Mouse (Mus musculus) liver, embryonic 12.5 days (tissue): ENCODE measurements around the gene Egln2. TPM values are rescaled to one million over a fixed set of nuclear protein-coding genes. Genes with fewer than 3 reads are reported as not detected.

Source experiments
- ATAC-seq: fragments of 200-750 bp; cut with Nextera tagmentation; 2 replicates; pipeline ENCODE4 v1.8.0; 2017; ENCODE audit warnings: moderate number of reproducible peaks, mild to moderate bottlenecking, moderate library complexity
- H3K27ac ChIP-seq: fragments of 300-500 bp; sonication (generic); 2 replicates; pipeline ENCODE4 v1.5.1; 2016; ENCODE audit warnings: mild to moderate bottlenecking
- H3K27me3 ChIP-seq: fragments of 300-500 bp; sonication (generic); replicated peaks from 2 replicates; pipeline ENCODE4 v1.6.1; 2016; ENCODE audit warnings: mild to moderate bottlenecking, moderate library complexity
- H3K36me3 ChIP-seq: fragments of 300-500 bp; sonication (generic); 2 replicates; pipeline ENCODE4 v1.6.1; 2016; ENCODE audit warnings: mild to moderate bottlenecking, moderate library complexity
- H3K4me1 ChIP-seq: fragments of 300-500 bp; sonication (generic); 2 replicates; pipeline ENCODE4 v1.6.1; 2016
- H3K4me2 ChIP-seq: fragments of 300-500 bp; sonication (generic); 2 replicates; pipeline ENCODE4 v1.6.1; 2016; ENCODE audit warnings: mild to moderate bottlenecking, moderate library complexity
- H3K4me3 ChIP-seq: fragments of 300-500 bp; sonication (generic); 2 replicates; pipeline ENCODE4 v1.5.1; 2016; ENCODE audit warnings: mild to moderate bottlenecking, moderate library complexity
- H3K9ac ChIP-seq: fragments of 300-500 bp; sonication (generic); 2 replicates; pipeline ENCODE4 v1.6.1; 2016; ENCODE audit warnings: mild to moderate bottlenecking, moderate library complexity
- H3K9me3 ChIP-seq: fragments of 300-500 bp; sonication (generic); replicated peaks from 2 replicates; pipeline ENCODE4 v1.6.1; 2016; ENCODE audit warnings: mild to moderate bottlenecking, moderate library complexity
- WGBS: fragments of 180-500 bp; shearing (Covaris S2); methylation state at CpG from one replicate; pipeline ENCODE4 v1.1.7; 2016; ENCODE audit not compliant: insufficient replicate concordance; 5-methylcytosine and 5-hydroxymethylcytosine counted together
- polyA plus RNA-seq: library from polyadenylated mRNA; unstranded; fragments of >200 nt; fragmentation: Nextera tagmentation; extraction: Ambion mirVana; gene quantifications from 2 replicates; pipeline ENCODE4 v1.2.1, GENCODE M21; 2016

The Egln2 gene
- polyA plus RNA-seq, 1 experiment from 2014 or later, result 39.9 TPM

DNA sequence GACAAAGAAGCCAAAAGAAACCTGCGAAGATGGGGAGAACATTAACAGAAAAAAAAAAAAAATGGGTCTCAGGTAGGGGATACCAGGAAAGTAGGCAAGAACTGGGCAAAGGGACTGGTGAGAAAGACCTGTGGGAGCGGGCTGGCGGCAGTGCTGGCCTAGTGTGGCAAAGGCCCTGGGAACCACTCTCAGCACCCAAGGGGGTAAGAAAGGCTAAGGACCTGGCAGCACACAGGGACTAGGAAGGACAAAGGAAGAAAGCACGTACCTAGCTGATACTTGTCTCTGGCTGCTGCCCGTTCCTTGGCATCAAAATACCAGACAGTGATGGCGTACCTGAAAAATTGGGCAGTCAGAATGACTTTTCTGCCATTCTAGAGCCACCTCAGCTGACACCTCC, 7.3 kb downstream of the Egln2 start:
- peaks cover 64% of the 10 kb centered on the region for H3K36me3 ChIP-seq
- H3K4me2 ChIP-seq, result no peak overlapping the region
- no peak for ATAC-seq
- no peaks in the 10 kb centered on the region for H3K27me3 ChIP-seq
- H3K9ac ChIP-seq, result no peak overlapping the region
- H3K4me1 ChIP-seq, result peaks cover 41% of the 10 kb centered on the region
- no peak overlapping the region for H3K4me3 ChIP-seq
- no peaks in the 10 kb centered on the region for H3K9me3 ChIP-seq
- no peak overlapping the region for H3K27ac ChIP-seq
- WGBS, result 87% methylated on average over 6 of the region's 6 CpGs

DNA sequence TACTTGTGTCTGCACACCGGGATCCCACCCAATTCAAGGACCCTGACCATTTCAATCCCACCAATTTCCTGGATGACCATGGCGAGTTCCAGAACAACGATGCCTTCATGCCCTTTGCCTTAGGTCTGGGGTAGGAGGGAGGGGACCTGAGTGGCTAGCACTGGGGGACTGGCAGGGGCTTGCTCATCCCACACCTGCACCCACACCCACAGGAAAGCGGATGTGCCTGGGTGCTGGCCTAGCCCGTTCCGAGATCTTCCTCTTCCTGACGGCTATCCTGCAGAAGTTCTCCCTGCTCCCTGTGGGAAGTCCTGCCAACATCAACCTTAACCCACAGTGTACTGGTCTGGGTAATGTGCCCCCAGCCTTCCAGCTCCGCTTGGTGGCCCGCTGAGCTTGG, 8.4 kb downstream of the Egln2 start:
- 91% methylated on average over 9 of the region's 9 CpGs for WGBS
- peaks cover 30% of the 10 kb centered on the region for H3K4me1 ChIP-seq
- no peaks in the 10 kb centered on the region for H3K9me3 ChIP-seq
- H3K4me2 ChIP-seq, result no peak overlapping the region
- no peak overlapping the region for H3K9ac ChIP-seq
- no peaks in the 10 kb centered on the region for H3K27me3 ChIP-seq
- no peak overlapping the region for H3K4me3 ChIP-seq
- H3K36me3 ChIP-seq, result peaks cover 53% of the 10 kb centered on the region
- no peak for ATAC-seq
- H3K27ac ChIP-seq, result no peak overlapping the region

GRCm38 (mm10) chr7:27156005-27156404, 10.6 kb downstream of the Egln2 start:
- ATAC-seq, result no peak
- Histone ChIP-seq H3K4me3 (no peak overlapping the region), H3K4me1 (peaks cover 11% of the 10 kb centered on the region), H3K27me3 (no peaks in the 10 kb centered on the region), H3K9me3 (no peaks in the 10 kb centered on the region), H3K4me2 (no peak overlapping the region), H3K27ac (no peak overlapping the region), H3K36me3 (peaks cover 32% of the 10 kb centered on the region), H3K9ac (no peak overlapping the region)
- WGBS, result 78% methylated on average over 13 of the region's 13 CpGs

- H3K9ac ChIP-seq, result no peak within 1 kb of the TSS
- no peak within 1 kb of the TSS for H3K4me2 ChIP-seq
- no peaks in the 10 kb centered on the region for H3K9me3 ChIP-seq
- no peak within 1 kb of the TSS for H3K4me3 ChIP-seq
- WGBS, result 68% methylated on average over 10 of the region's 10 CpGs
- H3K4me1 ChIP-seq, result no peaks in the 10 kb centered on the region
- H3K27me3 ChIP-seq, result no peaks in the 10 kb centered on the region
- peaks cover 14% of the 10 kb centered on the region for H3K36me3 ChIP-seq
- no peak for ATAC-seq
- no peak within 1 kb of the TSS for H3K27ac ChIP-seq
Observed at GRCm38 (mm10) chr7:27153205-27153764, 13.3 kb downstream of the Egln2 start, which contains the start of gene Cyp2t4. Gene Cyp2t4, plus strand, starts transcription at chr7:27153714.

GRCm38 (mm10) chr7:27136410-27136996, 30.1 kb downstream of the Egln2 start:
- H3K27me3 ChIP-seq, result no peaks in the 10 kb centered on the region
- H3K36me3 ChIP-seq, result no peaks in the 10 kb centered on the region
- H3K4me3 ChIP-seq, result no peak overlapping the region
- H3K9ac ChIP-seq, result no peak overlapping the region
- ATAC-seq, result no peak
- H3K27ac ChIP-seq, result no peak overlapping the region
- 0 out of 2 replicates have a peak, but pooled peaks cover 4% of the 10 kb centered on the region for H3K4me1 ChIP-seq
- H3K9me3 ChIP-seq, result peaks cover 12% of the 10 kb centered on the region
- 54% methylated on average over 8 of the region's 8 CpGs for WGBS
- H3K4me2 ChIP-seq, result no peak overlapping the region

GRCm38 (mm10) chr7:27133757-27134156, 32.8 kb downstream of the Egln2 start:
- H3K27me3 ChIP-seq, result no peaks in the 10 kb centered on the region
- 62% methylated on average over 4 of the region's 4 CpGs for WGBS
- no peak overlapping the region for H3K27ac ChIP-seq
- H3K9ac ChIP-seq, result no peak overlapping the region
- H3K4me3 ChIP-seq, result no peak overlapping the region
- no peak overlapping the region for H3K4me2 ChIP-seq
- no peak for ATAC-seq
- 0 out of 2 replicates have a peak, but pooled peaks cover 2% of the 10 kb centered on the region for H3K9me3 ChIP-seq
- no peaks in the 10 kb centered on the region for H3K36me3 ChIP-seq
- 0 out of 2 replicates have a peak, but pooled peaks cover 4% of the 10 kb centered on the region for H3K4me1 ChIP-seq

DNA sequence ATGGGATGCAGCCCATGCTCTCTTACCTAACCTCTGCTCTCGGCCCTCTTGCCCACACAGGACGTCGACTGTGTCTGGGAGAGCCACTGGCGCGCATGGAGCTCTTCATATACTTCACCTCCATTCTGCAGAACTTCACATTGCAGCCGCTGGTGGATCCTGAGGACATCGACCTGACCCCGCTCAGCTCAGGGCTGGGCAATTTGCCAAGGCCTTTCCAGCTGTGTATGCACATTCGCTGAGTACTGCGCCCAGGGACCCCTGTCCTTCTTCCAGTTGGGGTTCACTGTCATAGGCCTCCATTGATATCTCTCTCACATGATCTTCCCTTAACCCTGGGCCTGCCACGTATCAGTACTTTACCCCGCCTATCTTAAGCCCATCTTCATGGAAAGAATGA, 33.4 kb downstream of the Egln2 start:
- Histone ChIP-seq H3K36me3 (no peaks in the 10 kb centered on the region), H3K27me3 (no peaks in the 10 kb centered on the region), H3K4me3 (no peak overlapping the region), H3K9me3 (0 out of 2 replicates have a peak, but pooled peaks cover 2% of the 10 kb centered on the region), H3K9ac (no peak overlapping the region), H3K4me2 (0 out of 2 replicates have a peak overlapping the region, but pooled peaks have one; percentile 10), H3K4me1 (0 out of 2 replicates have a peak, but pooled peaks cover 4% of the 10 kb centered on the region), H3K27ac (no peak overlapping the region)
- ATAC-seq, result no peak
- WGBS, result 56% methylated on average over 12 of the region's 12 CpGs

DNA sequence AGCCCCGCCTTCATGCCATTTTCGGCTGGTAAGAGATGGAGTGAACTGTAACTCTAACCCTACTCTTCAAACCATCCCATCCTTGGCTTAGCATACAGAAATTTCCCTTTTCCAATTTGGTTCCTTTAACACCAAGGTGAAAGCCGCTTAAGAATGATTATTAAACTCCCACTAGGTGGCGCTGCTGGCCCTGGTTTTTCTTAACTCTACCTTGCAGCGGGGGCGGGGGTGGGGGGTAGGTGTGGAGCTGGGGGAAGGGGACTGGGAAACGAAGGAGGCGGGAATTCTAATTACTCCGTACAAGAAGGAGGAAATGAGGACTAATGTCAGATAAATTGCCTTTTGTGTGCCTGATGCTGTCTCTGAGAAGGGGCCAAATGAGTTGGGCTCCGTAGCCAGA, 34.0 kb downstream of the Egln2 start:
- ATAC-seq, result no peak
- 14% methylated on average over 10 of the region's 10 CpGs for WGBS
- Histone ChIP-seq H3K4me2 (0 out of 2 replicates have a peak overlapping the region, but pooled peaks have one; percentile 10), H3K9me3 (0 out of 2 replicates have a peak, but pooled peaks cover 2% of the 10 kb centered on the region), H3K27me3 (no peaks in the 10 kb centered on the region), H3K4me1 (0 out of 2 replicates have a peak, but pooled peaks cover 4% of the 10 kb centered on the region), H3K4me3 (no peak overlapping the region), H3K27ac (no peak overlapping the region), H3K9ac (no peak overlapping the region), H3K36me3 (no peaks in the 10 kb centered on the region)

- Histone ChIP-seq H3K4me3 (no peak overlapping the region), H3K9ac (no peak overlapping the region), H3K4me2 (no peak overlapping the region), H3K4me1 (0 out of 2 replicates have a peak, but pooled peaks cover 4% of the 10 kb centered on the region), H3K9me3 (0 out of 2 replicates have a peak, but pooled peaks cover 2% of the 10 kb centered on the region), H3K27me3 (no peaks in the 10 kb centered on the region), H3K36me3 (no peaks in the 10 kb centered on the region), H3K27ac (no peak overlapping the region)
- no peak for ATAC-seq
- WGBS, result 54% methylated on average over 2 of the region's 2 CpGs
Observed at GRCm38 (mm10) chr7:27131387-27131786, 35.2 kb downstream of the Egln2 start.

GRCm38 (mm10) chr7:27130521-27131370, 35.9 kb downstream of the Egln2 start:
- Histone ChIP-seq H3K27ac (no peak overlapping the region), H3K9ac (no peak overlapping the region), H3K4me2 (no peak overlapping the region), H3K9me3 (0 out of 2 replicates have a peak, but pooled peaks cover 2% of the 10 kb centered on the region), H3K36me3 (no peaks in the 10 kb centered on the region), H3K4me1 (0 out of 2 replicates have a peak, but pooled peaks cover 4% of the 10 kb centered on the region), H3K4me3 (no peak overlapping the region), H3K27me3 (no peaks in the 10 kb centered on the region)
- 75% methylated on average over 22 of the region's 22 CpGs for WGBS
- ATAC-seq, result no peak

GRCm38 (mm10) chr7:27129811-27130210, 36.8 kb downstream of the Egln2 start:
- Histone ChIP-seq H3K27me3 (no peaks in the 10 kb centered on the region), H3K9me3 (0 out of 2 replicates have a peak, but pooled peaks cover 2% of the 10 kb centered on the region), H3K4me1 (0 out of 2 replicates have a peak, but pooled peaks cover 4% of the 10 kb centered on the region), H3K36me3 (no peaks in the 10 kb centered on the region), H3K9ac (no peak overlapping the region), H3K4me2 (no peak overlapping the region), H3K27ac (no peak overlapping the region), H3K4me3 (no peak overlapping the region)
- WGBS, result 78% methylated on average over 11 of the region's 12 CpGs
- no peak for ATAC-seq

- Histone ChIP-seq H3K9ac (no peak overlapping the region), H3K27me3 (no peaks in the 10 kb centered on the region), H3K4me2 (no peak overlapping the region), H3K27ac (no peak overlapping the region), H3K36me3 (no peaks in the 10 kb centered on the region), H3K4me1 (0 out of 2 replicates have a peak, but pooled peaks cover 4% of the 10 kb centered on the region), H3K4me3 (no peak overlapping the region), H3K9me3 (0 out of 2 replicates have a peak, but pooled peaks cover 2% of the 10 kb centered on the region)
- WGBS, result 79% methylated on average over 13 of the region's 13 CpGs
- no peak for ATAC-seq
Observed at GRCm38 (mm10) chr7:27128946-27129345, 37.7 kb downstream of the Egln2 start.
